Mouse (Mus musculus): ENCODE results near the gene Use1.
A peak's percentile ranks its signal among the peaks of the same experiment; 100 is the strongest.
"Not testable (repeated sequence)": the region's sequence is repeated elsewhere in the genome, so short reads cannot be mapped to it uniquely, and the experiment has no call there.

Use1 gene

GRCm38 (mm10) chr8:71366771-71367528, at the start of gene Use1:
Use1 (plus strand) TSS chr8:71366848.
- DNase-seq (ENCODE audit: low spot score), result peak; percentile 60

- DNase-seq (ENCODE audit: low spot score), result not testable (repeated sequence)
Observed at GRCm38 (mm10) chr8:71318610-71319009, 48.0 kb upstream of the Use1 start.

- DNase-seq (ENCODE audit: low spot score), result not testable (repeated sequence)
Observed at GRCm38 (mm10) chr8:71319760-71320159, 46.9 kb upstream of the Use1 start.

GRCm38 (mm10) chr8:71322939-71323338, 43.7 kb upstream of the Use1 start:
- no peak for DNase-seq (ENCODE audit: low spot score)

GRCm38 (mm10) chr8:71324848-71325247, 41.8 kb upstream of the Use1 start:
- DNase-seq (ENCODE audit: low spot score), result no peak

- DNase-seq (ENCODE audit: low spot score), result not testable (repeated sequence)
Observed at GRCm38 (mm10) chr8:71337834-71338233, 28.8 kb upstream of the Use1 start.

- no peak for DNase-seq (ENCODE audit: low spot score)
Observed at GRCm38 (mm10) chr8:71340625-71341024, 26.0 kb upstream of the Use1 start.

GRCm38 (mm10) chr8:71346581-71346980, 20.1 kb upstream of the Use1 start:
- no peak for DNase-seq (ENCODE audit: low spot score)

- no peak for DNase-seq (ENCODE audit: low spot score)
Observed at GRCm38 (mm10) chr8:71351117-71351516, 15.5 kb upstream of the Use1 start.

- DNase-seq (ENCODE audit: low spot score), result no peak
Observed at GRCm38 (mm10) chr8:71351520-71351919, 15.1 kb upstream of the Use1 start.

- DNase-seq (ENCODE audit: low spot score), result no peak
Observed at GRCm38 (mm10) chr8:71358026-71358425, 8.6 kb upstream of the Use1 start.

- DNase-seq (ENCODE audit: low spot score), result no peak
Observed at GRCm38 (mm10) chr8:71367529-71368176, 1.0 kb downstream of the Use1 start.

- no peak for DNase-seq (ENCODE audit: low spot score)
Observed at GRCm38 (mm10) chr8:71368366-71368765, 1.7 kb downstream of the Use1 start.

- DNase-seq (ENCODE audit: low spot score), result no peak
Observed at GRCm38 (mm10) chr8:71369040-71369718, 2.5 kb downstream of the Use1 start.

- no peak for DNase-seq (ENCODE audit: low spot score)
Observed at GRCm38 (mm10) chr8:71370711-71371235, 4.1 kb downstream of the Use1 start.

- DNase-seq (ENCODE audit: low spot score), result peak; percentile 84
Observed at GRCm38 (mm10) chr8:71371236-71371848, 4.7 kb downstream of the Use1 start, which contains the start of gene Ocel1. Ocel1 (plus strand) TSS chr8:71371298.

- DNase-seq (ENCODE audit: low spot score), result no peak
Observed at GRCm38 (mm10) chr8:71372427-71372826, 5.8 kb downstream of the Use1 start.

- no peak for DNase-seq (ENCODE audit: low spot score)
Observed at GRCm38 (mm10) chr8:71373000-71373399, 6.4 kb downstream of the Use1 start.

- DNase-seq (ENCODE audit: low spot score), result no peak
Observed at GRCm38 (mm10) chr8:71374616-71375206, 8.1 kb downstream of the Use1 start.

GRCm38 (mm10) chr8:71375581-71376422, 9.2 kb downstream of the Use1 start:
- no peak for DNase-seq (ENCODE audit: low spot score)
